Mouse (Mus musculus) left cerebral cortex, adult 2 months (tissue): ENCODE data around the gene Prdx3. TPM values are rescaled to one million over a fixed set of nuclear protein-coding genes. Genes with fewer than 3 reads are reported as not detected.

Experiments
- DNase-seq, 2 experiments: peaks; one replicate each; pipeline ENCODE4 v3.0.0; 2021 to 2022; ENCODE audit warnings: low spot score in 2 of 2, mixed read lengths in 1 of 2; ENCODE audit errors: extremely low spot score in 1 of 2
- H3K27ac ChIP-seq: fragments of 200-600 bp; 2 replicates; pipeline ENCODE4 v1.8.1; 2022
- H3K4me3 ChIP-seq: fragments of 200-600 bp; 2 replicates; pipeline ENCODE4 v1.8.1; 2022
- CTCF ChIP-seq: fragments of 200-600 bp; IDR thresholded peaks from 2 replicates; pipeline ENCODE4 v1.8.1; 2022; ENCODE audit warnings: antibody characterized with exemption, mild to moderate bottlenecking, moderate library complexity
- intact Hi-C: fragments of 180-260 bp; cut with DNase I; formaldehyde crosslinking; loops from one replicate; pipeline ENCODE4 v1.15.1; 2025
- long read RNA-seq, 2 experiments: library from polyadenylated mRNA; stranded (forward); transcript quantifications; one replicate each; pipeline ENCODE4 v2.0.0; 2021; ENCODE audit warnings: borderline mapping rate in 2 of 2
- total RNA-seq, 2 experiments: library from RNA; stranded (reverse); gene quantifications; 2 replicates each; pipeline ENCODE4 v1.2.3; 2021

The Prdx3 gene
- 10 to 100 TPM; 66.7 to 67.0 TPM for total RNA-seq
- long read RNA-seq, experiment 1, transcript Prdx3-201 (7 exons, 1,478 nt), result major isoform, 49 of 51 reads
- long read RNA-seq, experiment 1, partial matches to known transcripts, result 1 of 51 reads
- long read RNA-seq, experiment 1, other reads (novel, unspliced or antisense), result 1 of 51 reads
- long read RNA-seq, experiment 2, transcript Prdx3-201 (7 exons, 1,478 nt), result major isoform, 25 of 27 reads
- long read RNA-seq, experiment 2, partial matches to known transcripts, result 1 of 27 reads
- long read RNA-seq, experiment 2, other reads (novel, unspliced or antisense), result 1 of 27 reads

DNA sequence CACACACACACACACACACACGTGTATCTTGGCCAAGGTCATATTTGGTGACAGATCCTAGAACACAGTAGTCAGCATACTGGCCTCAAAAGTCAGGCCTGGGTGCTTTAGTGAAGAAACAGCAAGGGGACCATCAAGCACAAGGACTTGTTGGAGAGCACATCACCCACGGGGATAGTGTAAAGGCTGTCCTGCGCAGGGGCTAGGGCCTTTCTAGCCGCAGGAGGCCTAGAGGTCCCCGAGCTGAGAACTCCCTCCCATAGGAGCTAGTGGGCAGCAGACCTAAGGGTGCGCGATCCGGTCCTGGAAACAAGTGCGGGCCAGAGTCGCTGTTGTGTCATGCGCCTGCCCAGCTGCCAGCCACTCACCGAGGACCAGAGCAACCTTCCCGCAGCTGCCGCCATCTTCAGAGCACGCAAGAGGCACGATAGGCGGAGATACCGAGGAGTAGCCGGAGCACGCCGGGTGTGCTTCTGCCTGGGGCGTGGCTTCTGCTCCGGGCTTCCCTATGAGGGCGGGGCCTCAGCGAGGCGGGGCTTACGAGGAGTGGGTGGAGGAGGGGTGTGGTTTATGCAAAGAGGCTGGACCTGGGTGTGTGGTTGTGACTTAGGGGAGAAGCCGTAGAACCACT, at the start of gene Prdx3:
Gene Prdx3, minus strand, starts transcription at position 493 of the 631 bp plus-strand sequence.
- peak; percentile 92 to 94 for DNase-seq
- Histone ChIP-seq H3K4me3 (peak within 1 kb of the TSS; percentile 59), H3K27ac (peak within 1 kb of the TSS; percentile 76)
- intact Hi-C loops, result no loop called here
- no peak for TF ChIP-seq CTCF

DNA sequence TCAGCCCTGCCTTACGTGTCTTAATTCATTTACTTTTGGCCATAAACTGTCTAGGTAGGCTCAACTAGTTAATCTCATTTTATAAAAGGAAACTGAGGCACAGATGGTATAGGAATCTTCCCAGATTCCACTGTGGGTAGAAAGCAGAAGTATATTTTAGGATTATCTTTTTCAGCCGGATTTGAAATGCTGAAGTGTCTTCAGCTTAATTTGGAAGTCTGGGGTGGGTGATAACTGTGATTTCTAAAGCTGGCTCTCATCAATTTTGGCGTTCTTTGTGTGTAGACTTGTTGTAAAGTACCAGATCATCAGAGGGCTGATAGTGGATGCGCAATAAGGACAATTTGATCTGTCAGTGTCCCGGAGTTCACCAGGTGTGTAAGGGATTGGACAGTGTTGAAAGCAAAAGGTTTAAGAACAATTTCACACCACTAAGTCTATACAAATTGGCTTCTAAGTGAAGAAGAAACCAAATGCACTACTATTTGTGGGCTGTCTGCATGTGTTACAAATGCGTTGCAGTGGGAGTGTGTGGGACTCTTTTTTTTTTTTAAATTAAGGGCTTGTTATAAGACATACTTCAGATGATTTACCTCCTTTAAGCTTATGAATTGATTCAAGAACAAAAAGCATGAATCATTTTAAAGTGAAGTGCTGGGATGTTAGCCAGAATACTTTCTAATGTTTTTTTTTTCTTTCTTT, 42.7 kb upstream of the Prdx3 start:
- DNase-seq, result no peak
- intact Hi-C loops, result no loop called here
- TF ChIP-seq CTCF, result no peak
- Histone ChIP-seq H3K4me3 (no peak overlapping the region), H3K27ac (no peak overlapping the region)

DNA sequence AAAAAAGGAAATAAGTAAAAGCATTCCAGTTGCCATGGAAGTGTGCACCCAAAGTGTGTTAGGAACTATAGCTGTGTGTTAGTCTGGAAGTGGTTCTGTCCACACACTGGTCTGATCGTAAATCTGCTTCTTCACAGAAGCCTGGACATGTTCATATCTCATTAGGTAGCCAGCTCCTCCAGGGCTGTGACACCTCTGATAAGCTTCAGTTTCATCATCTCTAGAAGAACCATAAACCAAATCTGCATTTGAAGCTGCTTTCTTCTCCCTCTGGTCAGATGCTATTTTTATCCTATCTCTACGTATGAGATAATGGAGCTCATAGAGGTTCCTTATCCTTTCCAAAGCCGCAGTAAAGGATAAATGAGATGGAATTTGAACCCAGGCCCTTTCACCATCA, 41.5 kb upstream of the Prdx3 start:
- Histone ChIP-seq H3K4me3 (no peak overlapping the region), H3K27ac (no peak overlapping the region)
- intact Hi-C loops, result no loop called here
- no peak for TF ChIP-seq CTCF
- DNase-seq, result no peak

DNA sequence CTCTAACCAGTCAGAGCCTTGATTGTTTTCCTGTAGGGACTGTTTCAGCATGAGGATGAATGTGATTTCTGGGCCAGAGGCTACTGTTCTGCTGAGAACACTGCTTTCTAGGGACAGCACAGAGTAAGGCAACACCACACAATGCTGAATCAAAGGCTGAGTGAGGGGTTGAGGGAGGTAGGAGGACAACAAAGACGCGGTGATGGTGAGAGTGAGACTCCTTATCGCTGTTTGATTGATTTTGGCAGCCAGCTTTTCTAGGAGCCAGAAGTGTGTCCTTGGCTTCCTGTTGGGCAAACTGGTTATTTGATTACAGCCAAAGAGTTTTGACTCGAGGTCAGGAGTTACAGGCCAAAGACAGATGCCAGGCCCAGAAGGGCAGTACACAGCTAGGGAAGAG, 40.9 kb upstream of the Prdx3 start:
- no peak overlapping the region for H3K4me3 ChIP-seq
- no peak for DNase-seq
- no peak for TF ChIP-seq CTCF
- no peak overlapping the region for H3K27ac ChIP-seq
- intact Hi-C loops, result no loop called here

DNA sequence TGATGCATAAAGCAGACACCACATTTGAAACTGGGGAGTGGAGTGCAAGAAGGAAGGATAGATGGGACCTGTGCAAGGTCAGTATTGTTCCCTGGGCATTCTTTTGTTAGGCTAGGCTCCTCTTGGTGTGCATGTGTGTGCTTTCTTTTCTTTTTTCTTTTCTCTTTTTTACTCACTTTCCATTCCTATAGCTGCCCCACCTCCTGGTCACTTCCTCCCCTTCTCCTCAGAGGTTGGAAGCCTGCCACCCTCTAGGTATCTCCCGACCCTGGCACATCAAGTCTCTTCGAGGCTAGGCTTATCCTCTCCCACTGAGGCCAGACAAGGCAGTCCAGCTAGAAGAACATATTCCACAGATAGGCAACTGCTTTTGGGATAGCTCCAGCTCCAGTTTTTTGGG, 37.3 kb upstream of the Prdx3 start:
- DNase-seq, result no peak
- intact Hi-C loops, result no loop called here
- Histone ChIP-seq H3K4me3 (no peak overlapping the region), H3K27ac (no peak overlapping the region)
- no peak for TF ChIP-seq CTCF

DNA sequence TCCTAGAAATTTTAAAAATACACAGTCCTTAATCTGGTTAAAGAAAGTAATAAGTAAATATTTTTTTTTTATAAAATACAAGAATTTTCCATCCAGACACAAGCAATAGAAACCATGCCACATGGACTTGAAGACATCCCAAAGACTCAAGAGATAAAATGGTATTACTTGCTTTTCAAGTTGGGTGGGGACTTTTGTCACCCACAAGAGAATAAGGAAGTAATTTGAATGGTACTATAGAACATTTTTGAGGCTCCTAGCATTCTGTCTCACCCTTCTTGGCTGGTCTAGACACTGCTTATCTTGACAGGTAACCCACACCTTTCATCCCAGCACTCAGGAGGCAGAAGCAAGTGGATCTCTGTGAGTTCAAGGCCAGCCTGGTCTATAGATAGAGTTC, 35.9 kb upstream of the Prdx3 start:
- intact Hi-C loops, result no loop called here
- H3K4me3 ChIP-seq, result no peak overlapping the region
- no peak overlapping the region for H3K27ac ChIP-seq
- no peak for TF ChIP-seq CTCF
- no peak for DNase-seq

DNA sequence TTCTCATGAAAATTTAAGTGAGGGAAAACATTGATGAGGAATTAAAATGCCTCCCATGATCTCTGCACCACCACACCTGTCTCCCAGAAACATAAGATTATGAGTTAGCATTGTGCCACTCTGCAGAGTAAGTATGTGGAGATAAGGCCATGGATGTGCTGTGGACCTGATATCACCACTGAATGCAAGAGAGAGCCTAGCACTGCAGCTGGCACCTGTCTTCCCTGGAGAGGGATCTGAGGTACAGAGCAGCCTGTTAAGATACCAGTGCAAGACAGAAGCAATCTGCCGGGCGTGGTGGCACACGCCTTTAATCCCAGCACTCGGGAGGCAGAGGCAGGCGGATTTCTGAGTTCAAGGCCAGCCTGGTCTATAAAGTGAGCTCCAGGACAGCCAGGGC, 31.1 kb upstream of the Prdx3 start:
- DNase-seq, result no peak
- no peak overlapping the region for H3K4me3 ChIP-seq
- intact Hi-C loops, result no loop called here
- TF ChIP-seq CTCF, result no peak
- no peak overlapping the region for H3K27ac ChIP-seq

DNA sequence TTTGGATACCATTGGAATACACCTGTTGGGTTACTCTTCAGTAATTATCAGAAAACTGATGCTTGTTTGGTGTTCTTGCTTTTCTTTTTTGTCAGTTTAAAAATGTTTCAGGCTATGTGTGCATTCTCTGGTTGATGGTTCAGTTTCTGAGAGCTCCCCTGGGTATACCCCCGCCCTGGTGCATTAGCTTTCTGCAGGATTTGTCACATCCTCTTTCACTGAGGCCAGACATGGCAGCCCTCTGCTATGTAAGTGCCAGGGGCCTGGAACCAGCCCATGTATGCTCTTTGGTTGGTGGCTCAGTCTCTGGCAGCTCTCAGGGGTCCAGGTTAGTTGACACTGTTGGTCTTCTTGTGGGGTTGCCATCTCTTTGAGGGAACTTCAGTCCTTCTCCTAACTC, 29.6 kb upstream of the Prdx3 start:
- no peak for TF ChIP-seq CTCF
- intact Hi-C loops, result no loop called here
- H3K27ac ChIP-seq, result no peak overlapping the region
- no peak for DNase-seq
- no peak overlapping the region for H3K4me3 ChIP-seq

DNA sequence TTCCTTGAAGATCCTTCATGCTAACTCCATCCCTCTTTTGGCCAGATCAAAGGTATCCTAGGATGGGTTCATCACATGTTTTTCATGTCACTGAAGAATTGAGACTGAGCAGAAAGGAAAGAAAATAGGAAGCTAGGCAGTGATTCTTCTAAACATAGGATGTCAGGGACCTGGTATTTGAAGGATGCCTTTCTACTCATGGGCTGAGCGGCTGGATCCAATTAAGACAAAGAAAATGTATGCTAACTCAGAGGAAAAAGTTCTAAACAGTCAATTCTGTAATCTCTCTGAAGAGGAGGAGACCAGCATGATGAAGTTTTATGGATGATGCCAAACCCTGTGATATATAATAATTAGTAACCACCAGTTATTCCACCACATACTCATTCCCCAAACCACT, 28.8 kb upstream of the Prdx3 start:
- intact Hi-C loops, result no loop called here
- no peak for TF ChIP-seq CTCF
- DNase-seq, result no peak
- Histone ChIP-seq H3K4me3 (no peak overlapping the region), H3K27ac (no peak overlapping the region)

DNA sequence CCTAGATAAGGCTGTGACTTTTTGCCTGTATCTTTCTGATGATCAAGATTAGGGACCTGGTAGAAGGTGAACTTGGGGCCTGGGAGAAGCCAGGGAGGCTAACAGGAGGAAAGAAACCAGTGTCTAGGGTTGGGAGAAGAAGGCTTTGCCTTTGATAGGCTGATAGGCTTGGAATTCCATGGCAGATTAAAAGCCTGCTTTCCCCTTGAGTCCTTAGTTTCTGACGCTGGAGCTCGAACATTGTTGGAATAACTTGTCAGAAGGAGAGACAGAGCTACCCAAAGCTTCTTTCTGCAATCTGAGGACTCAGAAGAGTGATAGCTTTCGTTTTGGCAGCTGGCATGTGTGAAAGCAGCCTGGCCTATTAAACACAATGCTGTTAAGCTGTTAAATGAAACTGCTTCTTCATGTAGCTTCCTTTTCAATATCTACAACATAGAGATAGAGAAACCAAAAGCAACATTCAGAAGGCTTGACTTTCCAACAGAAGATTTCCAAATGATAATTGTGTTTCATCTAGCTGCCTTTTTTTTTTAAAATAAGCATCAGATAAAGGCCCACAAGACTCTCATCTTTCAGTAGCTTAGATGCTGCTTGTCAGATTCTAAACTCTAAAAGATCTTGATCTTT, 21.0 kb upstream of the Prdx3 start:
- no peak for DNase-seq
- no peak for TF ChIP-seq CTCF
- intact Hi-C loops, result no loop called here
- Histone ChIP-seq H3K4me3 (no peak overlapping the region), H3K27ac (no peak overlapping the region)

DNA sequence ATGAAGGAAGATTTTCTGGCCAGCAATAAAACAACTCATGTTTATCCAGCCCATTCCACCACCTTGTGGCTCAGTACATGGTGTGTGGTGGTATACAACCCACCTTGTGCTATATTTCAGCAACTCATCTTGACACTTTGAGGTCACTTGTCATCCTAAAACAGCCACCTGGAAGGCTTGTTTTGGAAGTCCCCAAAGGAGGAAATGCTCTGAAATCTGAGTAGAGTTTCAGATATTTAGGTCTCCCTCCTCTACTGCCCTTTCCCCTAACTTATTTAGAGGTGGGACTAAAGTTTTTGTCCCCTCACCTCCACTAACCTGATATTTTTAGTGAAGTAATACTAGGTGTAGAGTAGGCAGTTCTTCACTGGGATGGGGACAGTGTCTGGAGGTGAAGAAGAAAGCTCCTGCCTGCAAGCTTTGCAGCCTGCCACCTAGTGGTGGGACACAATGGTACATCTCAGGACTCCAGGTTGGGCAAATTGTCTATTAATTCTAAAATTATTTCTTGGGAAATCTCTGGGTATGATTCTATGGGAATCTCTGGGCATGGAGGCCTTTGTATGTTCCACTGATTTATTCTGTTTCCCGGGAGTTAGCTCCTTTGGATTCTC, 17.7 kb upstream of the Prdx3 start:
- no peak overlapping the region for H3K27ac ChIP-seq
- H3K4me3 ChIP-seq, result peak overlapping the region; percentile 41; the same call in 1 of the 2 replicates
- intact Hi-C loops, result no loop called here
- peak; percentile 48 to 60 for DNase-seq
- peak; percentile 94 for TF ChIP-seq CTCF

DNA sequence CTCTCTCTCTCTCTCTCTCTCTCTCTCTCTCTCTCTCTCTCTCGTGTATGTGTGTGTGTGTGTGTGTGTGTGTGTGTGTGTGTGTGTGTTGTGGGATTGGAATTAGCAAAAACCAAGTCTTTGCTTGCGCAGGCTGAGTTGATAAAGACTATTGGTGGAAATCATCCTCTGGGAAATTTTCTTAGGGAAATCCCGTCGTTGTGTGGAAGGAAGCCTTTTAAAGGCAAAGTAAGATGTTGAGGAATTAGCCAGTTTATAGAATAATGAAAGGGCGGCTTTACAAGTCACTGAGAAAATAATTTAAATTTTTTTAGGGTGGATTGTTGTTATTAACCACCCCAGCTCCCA, 16.7 kb upstream of the Prdx3 start:
- Histone ChIP-seq H3K27ac (no peak overlapping the region; the same call in 1 of the 2 replicates), H3K4me3 (peak overlapping the region; percentile 41)
- no peak for DNase-seq
- no peak for TF ChIP-seq CTCF
- intact Hi-C loops, result no loop called here
